Mouse (Mus musculus) testis, postnatal 14 days (tissue): ENCODE measurements at regions not wholly inside any gene's neighbourhood (a gene's known extent, or its start where the extent isn't known, plus 50 kb on each side); places are given as distances from the start of the nearest gene placed in this dataset.

Source experiments
- DNase-seq: peaks from one replicate; pipeline ENCODE4 v3.0.0; 2021; ENCODE audit warnings: low spot score

- no peak for DNase-seq
Observed at GRCm38 (mm10) chr13:51336726-51337125, 71.7 kb upstream of the S1pr3 start.

GRCm38 (mm10) chr13:51337931-51338330 lies 70.5 kb upstream of the S1pr3 start:
- no peak for DNase-seq

- no peak for DNase-seq
Observed at GRCm38 (mm10) chr13:51345321-51345720, 63.1 kb upstream of the S1pr3 start.

- no peak for DNase-seq
Observed at GRCm38 (mm10) chr13:51345839-51346550, 62.4 kb upstream of the S1pr3 start.

GRCm38 (mm10) chr13:51348707-51349106 lies 59.7 kb upstream of the S1pr3 start:
- no peak for DNase-seq

- no peak for DNase-seq
Observed at GRCm38 (mm10) chr13:51349818-51350551, 58.5 kb upstream of the S1pr3 start.

GRCm38 (mm10) chr13:51352874-51353273 lies 55.6 kb upstream of the S1pr3 start:
- DNase-seq, result no peak

GRCm38 (mm10) chr13:51355507-51355906 lies 52.9 kb upstream of the S1pr3 start:
- DNase-seq, result no peak
